Mouse (Mus musculus) ES-E14 (cell line): ENCODE results near the gene Spint4. TPM values are rescaled to one million over a fixed set of nuclear protein-coding genes. Genes with fewer than 3 reads are reported as not detected.
A peak's percentile ranks its signal among the peaks of the same experiment; 100 is the strongest.

ENCODE experiments used
- DNase-seq: peaks from one replicate; pipeline ENCODE4 v3.0.0-alpha.2; 2013; ENCODE audit warnings: low read depth, low spot score
- H3K27ac ChIP-seq: 2 replicates; pipeline ENCODE4 v1.5.1; 2012; ENCODE audit warnings: low read depth, mild to moderate bottlenecking, low read length, moderate library complexity, mixed read lengths; ENCODE audit not compliant: poor library complexity, insufficient read depth, severe bottlenecking
- H3K36me3 ChIP-seq: 2 replicates; pipeline ENCODE4 v1.6.1; 2012; ENCODE audit warnings: mild to moderate bottlenecking, low read length, moderate library complexity, mixed read lengths; ENCODE audit not compliant: control insufficient read depth, poor library complexity, insufficient read depth, severe bottlenecking
- H3K4me1 ChIP-seq, 2 experiments: fragments of 150-350 bp in 1 of 2; sonication (generic) in 1 of 2; 2 replicates each; pipeline ENCODE4 v1.6.1; 2012; ENCODE audit warnings: low read length in 2 of 2, mild to moderate bottlenecking in 1 of 2, mixed read lengths in 1 of 2; ENCODE audit not compliant: control insufficient read depth in 2 of 2, insufficient read depth in 2 of 2, poor library complexity in 1 of 2
- H3K4me3 ChIP-seq, 2 experiments: fragments of 150-350 bp in 1 of 2; sonication (generic) in 1 of 2; 2 replicates each; pipeline ENCODE4 v1.5.1; 2012; ENCODE audit warnings: low read length in 2 of 2, low read depth in 1 of 2, mild to moderate bottlenecking in 1 of 2, mixed read lengths in 1 of 2; ENCODE audit not compliant: insufficient read depth in 1 of 2, poor library complexity in 1 of 2, severe bottlenecking in 1 of 2
- H3K9ac ChIP-seq: 2 replicates; pipeline ENCODE4 v1.6.1; 2012; ENCODE audit warnings: low read depth, mild to moderate bottlenecking, low read length, mixed read lengths; ENCODE audit not compliant: poor library complexity, insufficient read depth, severe bottlenecking
- H3K9me3 ChIP-seq: fragments of 150-350 bp; sonication (generic); 2 replicates; pipeline ENCODE4 v1.6.1; 2012; ENCODE audit warnings: low read depth, mild to moderate bottlenecking, low read length; ENCODE audit not compliant: control insufficient read depth, insufficient read depth
- CHD2 ChIP-seq: IDR thresholded peaks from 2 replicates; pipeline ENCODE4 v1.6.1; 2014; ENCODE audit warnings: mild to moderate bottlenecking, low read depth, low read length, inconsistent platforms
- HCFC1 ChIP-seq: IDR thresholded peaks from 2 replicates; pipeline ENCODE4 v1.6.1; 2012; ENCODE audit warnings: low read length, inconsistent platforms, borderline replicate concordance; ENCODE audit not compliant: insufficient read depth
- MAFK ChIP-seq: IDR thresholded peaks from 2 replicates; pipeline ENCODE4 v1.6.1; 2014; ENCODE audit warnings: mild to moderate bottlenecking, low read depth, low read length, inconsistent platforms; ENCODE audit not compliant: insufficient read depth
- ZC3H11A ChIP-seq: IDR thresholded peaks from 2 replicates; pipeline ENCODE4 v1.6.1; 2012; ENCODE audit warnings: low read depth, mild to moderate bottlenecking, inconsistent platforms, low read length, borderline replicate concordance
- ZNF384 ChIP-seq: IDR thresholded peaks from 2 replicates; pipeline ENCODE4 v1.6.1; 2012; ENCODE audit warnings: low read depth, low read length, inconsistent platforms
- in situ Hi-C, 2 experiments: fragments of 600-800 bp; cut with MboI; formaldehyde crosslinking; loops; one replicate each; pipeline ENCODE4 v1.15.1; 2025; ENCODE audit warnings: low sequenced_read_pairs in 2 of 2, inconsistent platforms in 1 of 2; ENCODE audit not compliant: unreplicated experiment in 2 of 2
- total RNA-seq: library from RNA; depleted of rRNA; stranded (reverse); fragments of 300-350 nt; gene quantifications from 2 replicates; pipeline ENCODE4 v1.2.3, GENCODE M21; 2012; rRNA removed

The Spint4 gene
- not detected in 2 replicates for total RNA-seq

DNA sequence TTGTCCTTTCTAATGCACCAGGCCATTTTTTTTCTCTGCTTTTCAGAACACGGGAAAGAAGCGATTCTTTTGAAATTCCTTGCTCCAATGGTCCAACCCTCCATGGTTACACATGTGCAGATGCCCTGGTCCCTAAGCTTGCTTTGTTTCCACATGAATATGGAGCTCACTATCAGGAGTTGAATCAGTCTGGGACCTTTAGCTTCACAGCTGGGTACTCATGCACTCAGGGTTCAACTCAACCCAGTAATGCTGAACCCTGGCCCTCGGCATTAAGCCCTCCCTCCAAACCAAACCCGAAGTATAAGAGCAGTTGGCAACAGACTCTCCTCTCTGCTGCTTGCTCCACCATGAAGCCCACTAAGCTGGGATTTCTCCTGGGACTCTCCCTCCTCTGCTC lies at the start of gene Spint4:
Gene Spint4, plus strand, starts transcription at position 301 of the 400 bp plus-strand sequence.
- H3K27ac ChIP-seq = no peak within 1 kb of the TSS
- no peak within 1 kb of the TSS for H3K4me3 ChIP-seq
- in situ Hi-C loops = no loop called here
- H3K9me3 ChIP-seq = no peaks in the 10 kb centered on the region
- H3K4me1 ChIP-seq = no peaks in the 10 kb centered on the region
- no peaks in the 10 kb centered on the region for H3K36me3 ChIP-seq
- no peak for TF ChIP-seq ZC3H11A
- TF ChIP-seq CHD2 = no peak
- no peak for TF ChIP-seq MAFK
- no peak within 1 kb of the TSS for H3K9ac ChIP-seq
- DNase-seq = no peak

DNA sequence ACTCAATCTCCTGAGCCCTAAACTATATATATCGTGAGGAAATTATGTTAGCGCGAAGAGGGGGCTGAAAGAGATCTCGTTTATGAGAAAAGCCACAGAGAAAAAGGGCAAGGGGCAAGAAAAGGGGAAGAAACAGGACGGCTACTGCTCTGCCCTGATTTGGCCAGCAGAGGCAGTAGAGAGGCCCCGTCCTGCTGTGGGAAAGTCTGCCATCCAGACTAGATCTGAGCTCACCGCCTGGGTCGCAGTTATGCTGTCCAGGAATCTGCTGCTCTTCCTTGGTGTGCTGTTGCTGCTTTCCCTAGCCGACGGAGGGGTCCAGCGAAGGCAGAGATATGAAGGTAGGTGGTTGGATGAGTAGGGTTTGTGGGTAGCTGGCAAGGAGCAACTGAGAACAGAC lies 42.4 kb upstream of the Spint4 start, which contains the start of gene Wfdc10:
Gene Wfdc10, plus strand, starts transcription at position 189 of the 400 bp plus-strand sequence.
- Histone ChIP-seq H3K4me1 (no peaks in the 10 kb centered on the region), H3K9me3 (no peaks in the 10 kb centered on the region), H3K36me3 (no peaks in the 10 kb centered on the region), H3K4me3 (peak within 1 kb of the TSS in 1 of 2 experiments; percentile 48; a peak in 2 of 4 replicates), H3K9ac (no peak within 1 kb of the TSS), H3K27ac (no peak within 1 kb of the TSS)
- peak; percentile 48 for DNase-seq
- in situ Hi-C loops = no loop called here
- TF ChIP-seq HCFC1 (no peak), ZC3H11A (no peak), MAFK (no peak), ZNF384 (no peak), CHD2 (no peak)

- in situ Hi-C loops = no loop called here
- Histone ChIP-seq H3K4me1 (no peaks in the 10 kb centered on the region), H3K9ac (no peak within 1 kb of the TSS), H3K36me3 (no peaks in the 10 kb centered on the region), H3K27ac (no peak within 1 kb of the TSS), H3K9me3 (no peaks in the 10 kb centered on the region), H3K4me3 (peak within 1 kb of the TSS in 1 of 2 experiments; percentile 48; a peak in 2 of 4 replicates)
- no peak for TF ChIP-seq ZNF384
- TF ChIP-seq MAFK = no peak
- TF ChIP-seq CHD2 = no peak
- TF ChIP-seq ZC3H11A = no peak
- no peak for TF ChIP-seq HCFC1
- no peak for DNase-seq
Observed at GRCm38 (mm10) chr2:164656483-164656882, 41.8 kb upstream of the Spint4 start, which contains the start of gene Wfdc9. Gene Wfdc9, minus strand, starts transcription at chr2:164656583.

DNA sequence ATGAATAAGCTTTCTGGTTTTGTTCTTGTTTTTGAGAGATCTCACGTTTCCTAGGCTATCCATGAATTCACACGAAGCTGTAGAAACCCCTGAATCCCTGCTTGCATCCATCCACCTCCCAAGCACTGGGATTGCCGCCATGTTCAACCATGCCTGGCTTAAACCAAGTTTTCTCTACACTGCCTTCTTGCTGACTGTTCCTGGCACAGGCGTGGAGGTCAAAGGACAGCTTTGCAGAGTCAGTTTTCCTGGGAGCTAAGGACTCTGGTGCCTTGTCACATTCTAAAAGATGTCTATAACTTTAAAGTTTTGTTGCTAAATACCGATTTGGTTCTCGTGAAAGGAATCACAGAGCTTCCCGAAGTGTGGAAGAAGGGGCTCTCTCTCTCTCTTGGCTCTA lies 33.5 kb upstream of the Spint4 start:
- DNase-seq = no peak
- Histone ChIP-seq H3K4me3 (no peak overlapping the region), H3K9me3 (no peaks in the 10 kb centered on the region), H3K27ac (no peak overlapping the region), H3K4me1 (no peaks in the 10 kb centered on the region), H3K9ac (no peak overlapping the region), H3K36me3 (no peaks in the 10 kb centered on the region)
- no peak for TF ChIP-seq ZNF384
- no peak for TF ChIP-seq HCFC1
- TF ChIP-seq ZC3H11A = no peak
- TF ChIP-seq CHD2 = no peak
- no peak for TF ChIP-seq MAFK
- in situ Hi-C loops = no loop called here

- H3K36me3 ChIP-seq = no peaks in the 10 kb centered on the region
- no peaks in the 10 kb centered on the region for H3K4me1 ChIP-seq
- H3K9ac ChIP-seq = no peak overlapping the region
- DNase-seq = no peak
- H3K4me3 ChIP-seq = no peak overlapping the region
- in situ Hi-C loops = no loop called here
- H3K9me3 ChIP-seq = no peaks in the 10 kb centered on the region
- no peak overlapping the region for H3K27ac ChIP-seq
- TF ChIP-seq MAFK (no peak), HCFC1 (no peak), ZC3H11A (no peak)
Observed at GRCm38 (mm10) chr2:164670261-164670660, 28.0 kb upstream of the Spint4 start.
